Mouse (Mus musculus) lung, adult 2 months (tissue): ENCODE results near the gene Tbx3. TPM values are rescaled to one million over a fixed set of nuclear protein-coding genes. Genes with fewer than 3 reads are reported as not detected.
A peak's percentile ranks its signal among the peaks of the same experiment; 100 is the strongest.

Source experiments
- DNase-seq: peaks from one replicate; pipeline ENCODE4 v3.0.0; 2022
- H3K4me1 ChIP-seq: fragments of 200-500 bp; 2 replicates; pipeline ENCODE4 v1.6.1; 2011; ENCODE audit warnings: low read length; ENCODE audit not compliant: control insufficient read depth, insufficient read depth
- H3K4me3 ChIP-seq: fragments of 200-500 bp; replicated peaks from 2 replicates; pipeline ENCODE3; 2011; ENCODE audit warnings: low read depth, mild to moderate bottlenecking, control low read depth, low read length; ENCODE audit errors: extremely low read depth
- CTCF ChIP-seq: fragments of 200-500 bp; IDR thresholded peaks from 2 replicates; pipeline ENCODE4 v1.5.1; 2011; ENCODE audit warnings: mild to moderate bottlenecking, low read length, control low read depth; ENCODE audit not compliant: insufficient read depth
- POLR2A ChIP-seq: fragments of 200-500 bp; IDR thresholded peaks from 2 replicates; pipeline ENCODE4 v1.6.1; 2011; ENCODE audit warnings: low read depth, mild to moderate bottlenecking, control low read depth, low read length, borderline replicate concordance; ENCODE audit errors: extremely low read depth
- WGBS: fragments of 180-500 bp; shearing (Covaris S2); methylation state at CpG from one replicate; pipeline ENCODE4 v1.1.7; 2018; 5-methylcytosine and 5-hydroxymethylcytosine counted together
- polyA plus RNA-seq: library from polyadenylated mRNA; depleted of rRNA; stranded (reverse); fragments of >200 nt; gene quantifications from 2 replicates; pipeline ENCODE4 v1.2.3, GENCODE M21; 2012

Tbx3 gene
- polyA plus RNA-seq, 1 experiment: 135 TPM

GRCm38 (mm10) chr5:119638300-119638699 is 32.2 kb upstream of the Tbx3 start:
- 61% methylated on average over 12 of the region's 12 CpGs for whole genome bisulfite sequencing
- Histone ChIP-seq H3K4me3 (no peak overlapping the region), H3K4me1 (no peaks in the 10 kb centered on the region)
- no peak for TF ChIP-seq CTCF
- no peak for TF ChIP-seq POLR2A
- DNase-seq: no peak

- no peak overlapping the region for H3K4me3 ChIP-seq
- DNase-seq: no peak
- no peaks in the 10 kb centered on the region for H3K4me1 ChIP-seq
- no peak for TF ChIP-seq POLR2A
- TF ChIP-seq CTCF: no peak
- WGBS: 75% methylated on average over 9 of the region's 9 CpGs
These were observed 29.4 kb upstream of the Tbx3 start for GRCm38 (mm10) chr5:119641094-119641493.

DNA sequence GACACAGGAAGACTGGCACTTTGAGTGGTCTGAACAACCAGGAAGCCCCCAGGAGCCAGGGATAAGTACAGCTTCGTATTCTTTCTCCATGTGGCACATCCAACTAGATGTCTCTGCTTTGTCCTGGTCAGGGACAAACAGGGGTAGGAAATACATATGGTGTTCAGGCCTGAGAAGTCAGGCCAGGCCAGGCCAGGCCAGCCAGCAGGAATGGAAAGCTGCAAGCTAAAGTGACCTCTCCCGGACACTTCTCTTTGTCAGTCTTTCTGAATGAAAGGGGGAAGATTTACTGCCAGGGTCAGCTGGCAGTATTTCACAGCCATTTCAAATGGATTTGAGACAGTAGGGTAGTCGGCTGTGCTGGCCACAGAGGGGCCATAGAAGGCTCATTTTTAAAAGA is 28.8 kb upstream of the Tbx3 start:
- WGBS: 47% methylated on average over 3 of the region's 3 CpGs
- H3K4me1 ChIP-seq: no peaks in the 10 kb centered on the region
- H3K4me3 ChIP-seq: no peak overlapping the region
- DNase-seq: no peak
- no peak for TF ChIP-seq CTCF
- TF ChIP-seq POLR2A: no peak

- Histone ChIP-seq H3K4me1 (no peaks in the 10 kb centered on the region), H3K4me3 (no peak overlapping the region)
- no peak for DNase-seq
- 91% methylated on average over 2 of the region's 2 CpGs for WGBS
- TF ChIP-seq POLR2A: no peak
- no peak for TF ChIP-seq CTCF
These were observed 23.5 kb upstream of the Tbx3 start for GRCm38 (mm10) chr5:119646965-119647364.

- no peaks in the 10 kb centered on the region for H3K4me1 ChIP-seq
- 58% methylated on average over 13 of the region's 13 CpGs for whole genome bisulfite sequencing
- H3K4me3 ChIP-seq: no peak overlapping the region
- no peak for TF ChIP-seq POLR2A
- no peak for TF ChIP-seq CTCF
- peak; percentile 8 for DNase-seq
These were observed 19.1 kb upstream of the Tbx3 start for GRCm38 (mm10) chr5:119651135-119651965.

DNA sequence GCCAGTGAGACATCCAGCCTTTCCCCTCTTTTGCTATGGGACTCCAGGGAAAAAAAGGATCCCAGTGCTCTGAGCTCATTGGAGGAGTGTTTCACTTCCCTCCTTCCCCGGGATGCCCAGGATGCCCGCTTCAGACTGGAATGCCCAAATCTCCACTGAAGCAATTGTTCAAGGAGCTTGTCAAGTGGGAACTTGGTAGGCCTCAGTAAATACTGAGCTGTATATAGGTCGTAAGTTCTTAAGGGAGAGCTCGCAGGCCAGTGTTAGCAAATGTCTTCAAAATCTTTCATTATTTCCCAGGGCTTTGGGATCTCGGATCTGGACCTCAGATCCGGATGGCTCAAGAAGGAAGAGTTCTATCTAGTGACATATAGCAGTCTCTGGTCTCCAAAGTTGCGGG is 14.1 kb upstream of the Tbx3 start:
- no peak for TF ChIP-seq CTCF
- TF ChIP-seq POLR2A: no peak
- DNase-seq: no peak
- Histone ChIP-seq H3K4me3 (no peak overlapping the region), H3K4me1 (no peaks in the 10 kb centered on the region)
- 51% methylated on average over 7 of the region's 7 CpGs for WGBS

GRCm38 (mm10) chr5:119656856-119657255 is 13.6 kb upstream of the Tbx3 start:
- DNase-seq: no peak
- no peak for TF ChIP-seq CTCF
- no peak for TF ChIP-seq POLR2A
- H3K4me3 ChIP-seq: no peak overlapping the region
- 34% methylated on average over 21 of the region's 21 CpGs for WGBS
- H3K4me1 ChIP-seq: no peaks in the 10 kb centered on the region

- Histone ChIP-seq H3K4me3 (no peak overlapping the region), H3K4me1 (no peaks in the 10 kb centered on the region)
- TF ChIP-seq CTCF: no peak
- no peak for TF ChIP-seq POLR2A
- 42% methylated on average over 6 of the region's 6 CpGs for WGBS
- DNase-seq: no peak
These were observed 13.1 kb upstream of the Tbx3 start for GRCm38 (mm10) chr5:119657362-119657761.

GRCm38 (mm10) chr5:119657804-119658203 is 12.7 kb upstream of the Tbx3 start:
- TF ChIP-seq POLR2A (no peak), CTCF (no peak)
- no peaks in the 10 kb centered on the region for H3K4me1 ChIP-seq
- H3K4me3 ChIP-seq: no peak overlapping the region
- no peak for DNase-seq
- WGBS: 46% methylated on average over 6 of the region's 6 CpGs

DNA sequence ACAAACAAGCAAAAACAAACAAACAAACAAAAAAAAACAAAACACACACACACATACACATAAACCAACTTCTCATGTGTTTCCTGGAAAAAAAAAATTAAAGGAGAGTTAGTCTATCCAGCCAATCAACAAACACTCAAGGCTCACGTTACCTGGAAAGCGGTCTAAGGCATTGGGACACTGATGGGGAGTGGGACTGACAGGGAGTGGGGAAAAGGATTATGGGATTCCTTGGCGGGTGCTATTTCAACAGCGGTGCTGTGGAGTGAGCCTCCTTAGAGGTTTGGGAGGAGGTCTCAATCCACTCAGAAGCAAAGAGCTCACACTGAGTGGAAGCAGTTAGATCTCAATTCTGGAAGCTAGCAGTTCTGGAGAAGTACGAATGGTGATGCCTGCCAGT is 12.1 kb upstream of the Tbx3 start:
- Histone ChIP-seq H3K4me3 (no peak overlapping the region), H3K4me1 (no peaks in the 10 kb centered on the region)
- DNase-seq: no peak
- TF ChIP-seq CTCF: no peak
- TF ChIP-seq POLR2A: no peak
- 39% methylated on average over 5 of the region's 5 CpGs for WGBS

DNA sequence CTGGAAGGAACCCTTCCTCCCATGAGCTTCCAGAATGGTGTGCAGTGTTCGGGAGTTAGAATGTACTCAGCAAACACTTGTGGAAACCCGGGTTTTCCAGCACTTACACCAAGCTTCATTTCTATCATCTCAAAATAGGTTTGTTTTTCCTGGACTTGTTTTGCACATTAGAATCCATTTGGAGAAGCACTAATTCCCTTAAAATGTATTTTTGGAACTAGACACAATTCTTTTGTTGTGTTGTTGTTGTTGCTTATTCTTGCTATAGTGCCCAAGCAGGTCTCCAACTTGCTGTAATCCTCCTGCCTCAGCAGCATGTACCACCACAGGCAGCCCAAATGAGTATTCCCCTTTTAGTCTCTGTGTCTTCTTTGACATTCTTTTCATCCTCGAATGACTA is 11.4 kb upstream of the Tbx3 start:
- WGBS: 31% methylated on average over 3 of the region's 3 CpGs

More for the DNA sequence above, 11.4 kb upstream of the Tbx3 start:
- no peak for DNase-seq
- Histone ChIP-seq H3K4me3 (no peak overlapping the region), H3K4me1 (no peaks in the 10 kb centered on the region)
- no peak for TF ChIP-seq CTCF
- TF ChIP-seq POLR2A: no peak
